Mouse (Mus musculus) hindbrain, embryonic 14.5 days (tissue): ENCODE measurements around the gene Atp11c. TPM values are rescaled to one million over a fixed set of nuclear protein-coding genes. Genes with fewer than 3 reads are reported as not detected.

Experiments used
- ATAC-seq: fragments of 200-750 bp; cut with Nextera tagmentation; 2 replicates; pipeline ENCODE4 v1.8.0; 2017; ENCODE audit warnings: moderate number of reproducible peaks, mild to moderate bottlenecking, moderate TSS enrichment, moderate library complexity; ENCODE audit not compliant: low FRiP score
- DNase-seq: peaks from one replicate; pipeline ENCODE4 v3.0.0-alpha.2; 2015; ENCODE audit warnings: low spot score
- H3K27ac ChIP-seq: fragments of 300-500 bp; sonication (generic); 2 replicates; pipeline ENCODE4 v1.5.1; 2014; ENCODE audit warnings: mild to moderate bottlenecking, moderate library complexity
- H3K27me3 ChIP-seq: fragments of 300-500 bp; sonication (generic); 2 replicates; pipeline ENCODE4 v1.6.1; 2014; ENCODE audit warnings: mild to moderate bottlenecking, low read length, mixed read lengths; ENCODE audit not compliant: control insufficient read depth, insufficient read depth
- H3K36me3 ChIP-seq: fragments of 300-500 bp; sonication (generic); replicated peaks from 2 replicates; pipeline ENCODE4 v1.6.1; 2014; ENCODE audit not compliant: control insufficient read depth, insufficient read depth
- H3K4me1 ChIP-seq: fragments of 300-500 bp; sonication (generic); replicated peaks from 2 replicates; pipeline ENCODE4 v1.6.1; 2014; ENCODE audit warnings: antibody characterized with exemption, low read length, mixed read lengths; ENCODE audit not compliant: control insufficient read depth, insufficient read depth
- H3K4me2 ChIP-seq: fragments of 300-500 bp; sonication (generic); replicated peaks from 2 replicates; pipeline ENCODE4 v1.6.1; 2014; ENCODE audit warnings: mild to moderate bottlenecking, moderate library complexity
- H3K4me3 ChIP-seq: fragments of 300-500 bp; sonication (generic); replicated peaks from 2 replicates; pipeline ENCODE4 v1.5.1; 2014; ENCODE audit warnings: mild to moderate bottlenecking, low read length
- H3K9ac ChIP-seq: fragments of 300-500 bp; sonication (generic); 2 replicates; pipeline ENCODE4 v1.6.1; 2014
- H3K9me3 ChIP-seq: fragments of 300-500 bp; sonication (generic); 2 replicates; pipeline ENCODE4 v1.6.1; 2016; ENCODE audit warnings: low read length; ENCODE audit not compliant: control insufficient read depth
- WGBS: fragments of 180-500 bp; shearing (Covaris S2); extraction: QIAGEN DNeasy Blood & Tissue Kit; methylation state at CpG from one replicate; pipeline ENCODE4 v1.1.7; 2014; 5-methylcytosine and 5-hydroxymethylcytosine counted together
- polyA plus RNA-seq: library from polyadenylated mRNA; unstranded; fragments of >200 nt; fragmentation: Nextera tagmentation; extraction: Ambion mirVana; gene quantifications from 2 replicates; pipeline ENCODE4 v1.2.1, GENCODE M21; 2014

Atp11c gene
- polyA plus RNA-seq, 1 experiment from 2014 or later: 19.5 TPM

DNA sequence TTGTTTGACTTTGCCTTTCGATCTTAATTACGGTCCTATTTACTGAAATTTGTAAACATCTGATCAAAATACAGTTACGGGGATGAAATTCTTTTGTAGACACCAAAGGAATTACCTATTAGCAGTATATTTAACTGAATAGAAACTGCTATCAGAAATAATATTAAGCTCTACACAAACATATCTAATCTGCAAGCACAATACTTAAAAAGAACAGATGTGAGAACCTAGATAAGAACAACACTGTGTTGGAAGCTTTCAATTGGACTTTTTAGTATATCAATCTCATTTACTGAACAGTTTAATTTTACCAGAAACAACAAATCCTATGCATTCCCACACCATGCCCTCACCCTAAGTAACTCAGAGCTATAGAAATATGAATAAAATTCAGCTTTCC, 262.8 kb downstream of the Atp11c start:
- no peak overlapping the region for H3K27ac ChIP-seq
- 96% methylated on average over 3 of the region's 3 CpGs for whole genome bisulfite sequencing
- no peaks in the 10 kb centered on the region for H3K36me3 ChIP-seq

DNA sequence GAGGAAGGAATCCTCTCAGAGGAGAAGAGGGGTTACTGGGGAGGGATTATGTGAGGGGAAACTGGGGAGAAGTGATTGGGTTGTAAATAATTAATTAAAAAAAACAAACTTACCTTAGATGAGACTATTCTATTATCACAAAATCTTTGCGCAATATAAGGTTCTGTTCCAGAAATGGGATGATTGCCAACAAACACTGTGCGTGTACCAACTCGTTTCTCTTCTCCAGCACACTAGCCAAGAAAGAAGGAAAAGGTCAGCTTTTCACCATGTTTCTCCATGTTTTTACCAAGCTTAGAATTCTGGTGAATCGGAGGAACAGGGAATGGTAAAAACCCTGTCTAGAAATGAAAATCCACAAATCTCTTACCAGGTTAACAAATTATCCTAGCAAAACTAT, 271.2 kb downstream of the Atp11c start:
- no peak overlapping the region for H3K4me3 ChIP-seq
- no peaks in the 10 kb centered on the region for H3K27me3 ChIP-seq
- H3K4me1 ChIP-seq: no peaks in the 10 kb centered on the region
- ATAC-seq: no peak
- WGBS: 87% methylated on average over 4 of the region's 4 CpGs
- no peaks in the 10 kb centered on the region for H3K36me3 ChIP-seq
- DNase-seq: no peak
- no peak overlapping the region for H3K4me2 ChIP-seq
- no peak overlapping the region for H3K9ac ChIP-seq
- no peak overlapping the region for H3K27ac ChIP-seq
- no peaks in the 10 kb centered on the region for H3K9me3 ChIP-seq

More for the DNA sequence above, 262.8 kb downstream of the Atp11c start:
- Histone ChIP-seq H3K4me2 (no peak overlapping the region), H3K27me3 (no peaks in the 10 kb centered on the region), H3K9ac (no peak overlapping the region), H3K9me3 (no peaks in the 10 kb centered on the region), H3K4me1 (no peaks in the 10 kb centered on the region), H3K4me3 (no peak overlapping the region)
- ATAC-seq (no peak), DNase-seq (no peak)

DNA sequence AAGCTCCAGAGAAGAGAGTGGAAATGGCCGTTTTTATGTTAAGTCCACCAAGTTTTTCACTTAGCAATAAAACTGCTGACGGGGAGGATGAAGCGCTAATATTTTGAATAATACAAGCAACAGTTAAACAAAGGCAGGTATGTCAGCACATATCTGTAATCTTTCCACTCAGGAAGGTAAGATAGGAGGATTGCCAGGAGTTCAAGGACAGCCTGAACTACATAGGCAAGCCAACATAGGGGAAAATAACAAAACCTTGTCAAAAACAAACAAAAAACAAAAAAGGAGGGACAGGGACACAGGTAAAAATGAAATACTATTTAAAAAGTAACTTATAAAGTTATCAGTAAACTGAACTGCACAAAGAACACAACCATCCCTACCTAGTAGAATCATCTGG, 274.8 kb downstream of the Atp11c start:
- 90% methylated on average over 3 of the region's 3 CpGs for WGBS
- no peaks in the 10 kb centered on the region for H3K9me3 ChIP-seq
- ATAC-seq: no peak
- no peaks in the 10 kb centered on the region for H3K27me3 ChIP-seq
- H3K4me1 ChIP-seq: no peaks in the 10 kb centered on the region
- H3K36me3 ChIP-seq: no peaks in the 10 kb centered on the region
- H3K27ac ChIP-seq: no peak overlapping the region
- no peak for DNase-seq
- H3K4me3 ChIP-seq: no peak overlapping the region
- no peak overlapping the region for H3K4me2 ChIP-seq
- H3K9ac ChIP-seq: no peak overlapping the region

DNA sequence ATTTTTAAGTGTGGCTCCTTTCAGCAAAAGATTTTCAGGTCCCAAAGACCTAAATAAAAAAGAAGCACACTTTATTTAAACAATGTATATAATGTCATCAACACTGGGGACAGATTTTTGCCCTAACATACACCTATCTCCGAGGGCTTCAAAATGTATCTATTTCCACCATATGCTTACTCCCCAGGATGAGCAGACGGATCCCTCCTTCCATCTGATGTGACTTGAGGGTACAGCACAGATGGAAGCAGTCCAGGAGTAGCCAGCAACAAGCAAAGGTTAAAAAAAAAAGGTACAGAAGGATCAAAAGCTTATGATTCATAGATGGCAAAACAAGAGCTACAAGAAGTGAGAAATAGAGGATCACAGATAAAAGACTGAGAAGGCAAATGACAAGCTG, 300.2 kb downstream of the Atp11c start:
- ATAC-seq (no peak), DNase-seq (no peak)
- Histone ChIP-seq H3K4me2 (no peak overlapping the region), H3K36me3 (no peaks in the 10 kb centered on the region), H3K27ac (no peak overlapping the region), H3K27me3 (no peaks in the 10 kb centered on the region), H3K4me1 (no peaks in the 10 kb centered on the region), H3K4me3 (no peak overlapping the region), H3K9me3 (no peaks in the 10 kb centered on the region), H3K9ac (no peak overlapping the region)
- WGBS: 76% methylated on average over 2 of the region's 2 CpGs

DNA sequence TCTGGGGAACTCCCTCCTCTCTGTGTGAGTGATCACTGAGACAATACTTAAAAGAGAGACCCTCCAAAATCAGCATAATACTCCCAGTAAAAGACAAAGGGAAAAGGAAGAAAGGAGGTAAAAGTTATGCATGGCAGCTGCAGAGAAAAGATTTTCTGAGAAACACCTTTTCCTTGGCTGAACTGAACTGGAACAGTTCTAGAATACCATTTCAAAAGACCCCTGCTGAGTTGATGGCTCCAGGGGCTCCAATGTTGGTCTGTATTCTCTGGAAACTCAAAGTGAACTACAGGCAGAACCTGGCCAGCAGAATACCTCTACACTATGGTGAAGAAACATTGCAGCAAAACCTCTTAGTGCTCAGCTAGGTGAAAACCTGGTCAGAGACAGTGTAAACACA, 337.2 kb downstream of the Atp11c start:
- H3K9ac ChIP-seq: no peak overlapping the region

DNA sequence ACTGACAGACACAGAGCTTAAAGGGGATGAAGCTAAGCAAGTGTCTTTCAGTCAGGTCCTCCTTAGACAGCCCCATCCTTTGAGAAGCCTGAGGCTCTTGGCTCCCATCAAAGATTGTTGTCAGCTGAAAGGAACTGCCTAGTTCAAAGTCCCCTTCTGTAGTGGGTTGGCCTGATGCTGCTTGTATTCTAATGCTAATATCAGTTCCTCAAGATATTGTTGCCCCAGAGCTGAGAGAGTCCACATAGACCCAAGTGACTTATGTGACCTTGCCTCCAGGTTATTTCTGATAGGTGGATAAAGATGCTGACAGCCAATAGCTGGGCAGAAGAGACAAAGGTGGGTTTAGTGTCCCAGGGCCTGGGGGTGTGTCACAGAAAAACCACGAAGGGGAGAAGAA, 404.8 kb downstream of the Atp11c start:
- ATAC-seq: no peak
- 39% methylated on average over 1 of the region's 1 CpGs for WGBS
- no peak overlapping the region for H3K27ac ChIP-seq
- H3K9me3 ChIP-seq: no peaks in the 10 kb centered on the region
- H3K4me2 ChIP-seq: no peak overlapping the region
- no peak for DNase-seq
- H3K9ac ChIP-seq: no peak overlapping the region
- H3K4me3 ChIP-seq: no peak overlapping the region
- H3K4me1 ChIP-seq: no peaks in the 10 kb centered on the region
- no peaks in the 10 kb centered on the region for H3K27me3 ChIP-seq
- no peaks in the 10 kb centered on the region for H3K36me3 ChIP-seq

More for the DNA sequence above, 337.2 kb downstream of the Atp11c start:
- Histone ChIP-seq H3K36me3 (peaks cover 3% of the 10 kb centered on the region; the same call in 1 of the 2 replicates), H3K4me3 (no peak overlapping the region), H3K4me1 (no peaks in the 10 kb centered on the region), H3K4me2 (no peak overlapping the region), H3K27ac (no peak overlapping the region), H3K9me3 (no peaks in the 10 kb centered on the region), H3K27me3 (no peaks in the 10 kb centered on the region)
- ATAC-seq (no peak), DNase-seq (no peak)

DNA sequence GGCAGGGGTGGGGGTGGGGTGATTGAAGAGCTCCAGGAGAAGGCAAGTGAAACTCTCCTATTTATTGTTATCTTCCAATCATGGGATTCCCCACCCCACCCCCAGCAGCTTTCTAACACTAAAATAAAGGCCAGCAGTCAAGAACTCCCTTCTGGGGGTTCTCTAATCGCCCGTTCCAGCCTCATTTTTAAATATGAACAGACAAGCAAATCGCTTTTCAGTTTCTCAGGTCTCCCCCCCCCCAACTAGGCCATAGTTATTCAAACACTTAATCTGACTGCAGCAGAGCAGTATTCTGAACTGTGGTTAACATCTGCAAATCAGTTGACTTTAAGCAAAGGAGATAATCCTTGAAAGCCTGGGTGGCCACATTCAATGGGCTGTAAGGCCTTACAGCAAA, 409.9 kb downstream of the Atp11c start:
- WGBS: 57% methylated on average over 3 of the region's 3 CpGs
- H3K9ac ChIP-seq: no peak overlapping the region
- no peaks in the 10 kb centered on the region for H3K4me1 ChIP-seq
- no peaks in the 10 kb centered on the region for H3K36me3 ChIP-seq
- ATAC-seq (no peak), DNase-seq (no peak)
- no peak overlapping the region for H3K4me2 ChIP-seq
- H3K27ac ChIP-seq: no peak overlapping the region
- H3K4me3 ChIP-seq: no peak overlapping the region
- H3K9me3 ChIP-seq: no peaks in the 10 kb centered on the region
- H3K27me3 ChIP-seq: 0 out of 2 replicates have a peak, but pooled peaks cover under 1% of the 10 kb centered on the region

DNA sequence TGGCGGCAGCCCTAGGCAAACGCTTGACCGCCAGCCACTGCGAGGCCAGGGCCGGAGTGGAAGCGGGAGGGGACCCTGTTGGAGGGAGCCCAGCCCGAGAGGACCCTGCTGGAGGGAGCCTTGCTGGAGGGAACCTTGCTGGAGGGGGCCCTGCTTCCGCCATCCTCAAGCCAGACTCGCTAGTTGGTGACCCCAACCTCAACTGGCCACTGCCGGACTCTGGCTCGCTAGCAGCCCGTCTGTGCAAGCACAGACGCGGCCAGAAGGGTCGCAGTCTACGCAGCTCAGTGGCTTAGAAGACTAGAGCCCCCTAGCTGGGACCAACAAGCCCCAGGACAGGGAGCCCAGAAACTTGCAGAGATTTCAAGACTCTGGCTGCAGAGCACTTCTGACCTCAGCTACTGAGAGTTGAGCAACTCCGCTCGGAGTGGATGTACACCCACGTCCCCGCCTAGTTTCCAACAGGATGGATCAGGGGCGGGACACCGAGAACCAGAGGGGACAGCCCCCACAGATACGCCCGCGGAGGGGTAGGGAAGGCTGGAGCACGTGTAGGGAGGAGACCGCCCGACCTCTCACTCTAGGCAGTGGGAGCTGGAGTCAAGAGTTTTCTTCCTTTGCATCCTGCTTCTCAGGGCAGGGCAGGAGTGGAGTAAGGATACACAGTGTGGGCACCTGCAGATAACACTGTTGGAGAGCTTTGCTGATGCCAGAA, 413.6 kb downstream of the Atp11c start, which contains the start of gene Mcf2:
Gene Mcf2, minus strand, starts transcription at position 346 of the 715 bp plus-strand sequence.
- 24% methylated on average over 28 of the region's 28 CpGs for WGBS
- H3K4me2 ChIP-seq: peak within 1 kb of the TSS; percentile 85
- peak within 1 kb of the TSS; percentile 42 for H3K4me3 ChIP-seq
- peaks cover 14% of the 10 kb centered on the region; the same call in 1 of the 2 replicates for H3K27me3 ChIP-seq
- H3K9ac ChIP-seq: peak within 1 kb of the TSS; percentile 51
- H3K27ac ChIP-seq: no peak within 1 kb of the TSS
- peak; percentile 77 for ATAC-seq
- peak; percentile 24 for DNase-seq
- no peaks in the 10 kb centered on the region for H3K9me3 ChIP-seq
- H3K4me1 ChIP-seq: no peaks in the 10 kb centered on the region
- H3K36me3 ChIP-seq: no peaks in the 10 kb centered on the region

DNA sequence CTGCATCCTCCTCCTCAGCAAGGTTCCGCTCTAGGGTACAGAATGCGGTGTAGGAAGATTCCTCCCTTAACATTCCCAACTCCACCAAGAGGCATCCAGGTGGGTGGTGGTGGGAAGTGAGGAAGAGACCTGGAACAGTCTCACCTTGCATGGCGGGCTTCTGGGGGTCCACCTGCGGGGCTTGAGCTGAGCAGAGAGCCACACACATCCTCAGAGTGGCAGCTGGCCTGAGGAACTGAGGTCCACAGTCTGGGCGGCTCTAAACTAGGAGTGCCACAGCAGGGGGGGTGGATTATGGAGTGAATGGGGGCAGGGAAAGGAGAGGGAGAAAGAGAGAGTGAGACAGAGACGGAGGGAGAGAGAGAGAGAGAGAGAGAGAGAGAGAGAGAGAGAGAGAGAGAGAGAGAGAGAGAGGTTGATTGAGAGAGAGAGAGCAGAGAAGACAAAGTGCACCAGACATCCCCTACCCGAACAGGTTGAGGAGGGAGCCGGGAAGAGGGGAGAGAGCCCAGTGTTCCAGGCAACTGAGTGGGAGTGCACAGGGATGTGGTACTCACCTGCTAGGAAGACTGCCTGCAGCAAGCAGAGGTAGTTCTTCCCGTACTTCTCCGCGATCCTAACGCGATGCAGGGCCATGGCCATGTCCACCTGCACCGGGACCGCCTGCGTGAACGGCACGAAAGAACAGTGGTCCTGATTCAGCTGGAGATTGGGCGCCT, 414.3 kb downstream of the Atp11c start:
- Histone ChIP-seq H3K4me2 (peak overlapping the region; percentile 85), H3K4me3 (peak overlapping the region; percentile 42), H3K9me3 (no peaks in the 10 kb centered on the region), H3K9ac (peak overlapping the region; percentile 51), H3K36me3 (no peaks in the 10 kb centered on the region), H3K27me3 (peaks cover 14% of the 10 kb centered on the region; the same call in 1 of the 2 replicates), H3K4me1 (no peaks in the 10 kb centered on the region), H3K27ac (no peak overlapping the region)
- 15% methylated on average over 18 of the region's 19 CpGs for WGBS
- ATAC-seq (peak; percentile 64), DNase-seq (no peak)
